Mouse (Mus musculus): ENCODE results near the gene Tfam.

Tfam gene

DNA sequence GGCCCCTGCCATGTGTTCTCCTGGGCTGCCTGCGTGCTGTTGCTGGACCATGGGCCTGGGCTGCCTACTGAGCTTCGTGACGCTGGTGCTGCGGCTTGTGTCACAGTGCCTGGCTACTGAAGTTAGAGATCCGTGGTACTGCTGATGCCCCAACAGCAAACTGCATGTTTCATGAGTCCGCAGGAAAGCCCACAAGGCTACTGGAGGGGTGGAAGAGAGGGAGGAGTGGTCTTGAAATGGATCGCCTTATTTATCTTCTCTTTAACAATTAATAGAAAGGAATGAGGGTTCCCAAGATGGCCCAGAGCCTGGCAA is at the start of gene Tfam:
Gene Tfam, minus strand, starts transcription at position 41 of the 315 bp plus-strand sequence.
- DNase-seq (ENCODE audit: low spot score): no peak

- DNase-seq (ENCODE audit: low spot score): peak; percentile 66
These were observed 47.1 kb upstream of the Tfam start, which contains the start of gene Ube2d1 for GRCm38 (mm10) chr10:71285126-71285580. Gene Ube2d1, minus strand, starts transcription at chr10:71285262.

- DNase-seq (ENCODE audit: low spot score): peak; percentile 2
These were observed 46.5 kb upstream of the Tfam start for GRCm38 (mm10) chr10:71284511-71285125.

- DNase-seq (ENCODE audit: low spot score): no peak
These were observed 46.0 kb upstream of the Tfam start for GRCm38 (mm10) chr10:71284131-71284510.

- DNase-seq (ENCODE audit: low spot score): no peak
These were observed 35.1 kb upstream of the Tfam start for GRCm38 (mm10) chr10:71273008-71273739.

DNA sequence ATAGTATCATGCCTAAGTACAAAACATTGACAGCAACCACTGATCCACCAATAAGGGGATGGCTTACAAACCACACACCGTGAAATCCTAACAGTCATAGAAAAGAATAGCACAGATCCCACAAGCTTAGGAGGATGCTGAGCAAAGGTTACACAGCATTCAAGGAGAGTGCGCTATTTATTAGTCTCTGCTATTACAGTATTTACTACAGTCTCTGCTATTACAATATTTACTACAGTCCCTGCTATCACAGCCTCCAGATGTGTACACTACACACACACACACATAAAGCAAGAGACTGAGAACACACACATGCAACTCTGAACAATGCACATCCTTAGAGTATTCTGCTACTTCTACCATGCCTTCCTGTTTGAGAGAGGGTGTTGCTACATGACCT is 29.9 kb upstream of the Tfam start:
- DNase-seq (ENCODE audit: low spot score): no peak

GRCm38 (mm10) chr10:71267511-71267910 is 29.4 kb upstream of the Tfam start:
- DNase-seq (ENCODE audit: low spot score): no peak

GRCm38 (mm10) chr10:71265067-71265466 is 27.0 kb upstream of the Tfam start:
- no peak for DNase-seq (ENCODE audit: low spot score)

- no peak for DNase-seq (ENCODE audit: low spot score)
These were observed 23.6 kb upstream of the Tfam start for GRCm38 (mm10) chr10:71261637-71262036.

- DNase-seq (ENCODE audit: low spot score): no peak
These were observed 20.9 kb upstream of the Tfam start for GRCm38 (mm10) chr10:71258943-71259342.

- DNase-seq (ENCODE audit: low spot score): no peak
These were observed 20.4 kb upstream of the Tfam start for GRCm38 (mm10) chr10:71258516-71258915.

DNA sequence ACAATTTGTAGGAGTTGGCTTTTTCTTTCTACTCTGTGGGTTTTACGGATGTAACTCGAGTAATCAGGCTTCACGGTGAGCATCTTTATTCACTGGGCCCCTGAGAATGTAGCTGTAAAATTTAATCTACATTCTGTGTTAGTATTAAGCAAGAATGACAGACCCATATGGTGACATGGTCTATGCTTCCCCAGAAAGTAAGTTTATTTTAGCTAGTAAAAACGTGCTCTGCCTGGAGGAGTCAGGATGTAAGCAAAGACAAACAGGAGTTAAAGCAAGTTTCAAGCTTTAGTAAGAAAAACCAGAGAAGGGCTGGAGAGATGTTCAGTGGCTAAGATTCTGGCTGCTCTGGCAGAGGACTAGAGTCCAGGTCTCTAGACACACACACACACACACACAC is 15.1 kb upstream of the Tfam start:
- no peak for DNase-seq (ENCODE audit: low spot score)

GRCm38 (mm10) chr10:71252421-71252820 is 14.3 kb upstream of the Tfam start:
- no peak for DNase-seq (ENCODE audit: low spot score)

- no peak for DNase-seq (ENCODE audit: low spot score)
These were observed 13.8 kb upstream of the Tfam start for GRCm38 (mm10) chr10:71251846-71252245.

DNA sequence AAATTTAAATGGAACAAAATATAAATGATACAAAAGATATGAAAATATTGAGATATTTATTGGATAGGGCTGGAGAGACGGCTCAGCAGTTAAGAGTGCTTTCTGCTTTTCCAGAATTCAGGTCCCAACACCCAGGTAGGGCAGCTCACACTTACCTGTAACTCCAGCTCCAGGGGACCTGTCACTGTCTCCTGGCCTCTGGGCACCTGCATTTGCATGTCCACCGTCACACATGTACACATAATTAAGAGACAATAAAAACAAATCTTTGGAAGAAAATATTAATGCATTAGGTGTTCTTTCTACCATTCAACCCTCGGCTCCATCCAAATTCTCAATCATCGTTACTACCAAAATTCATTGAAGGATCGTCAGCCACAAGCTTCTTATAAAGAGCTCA is 13.2 kb upstream of the Tfam start:
- no peak for DNase-seq (ENCODE audit: low spot score)

DNA sequence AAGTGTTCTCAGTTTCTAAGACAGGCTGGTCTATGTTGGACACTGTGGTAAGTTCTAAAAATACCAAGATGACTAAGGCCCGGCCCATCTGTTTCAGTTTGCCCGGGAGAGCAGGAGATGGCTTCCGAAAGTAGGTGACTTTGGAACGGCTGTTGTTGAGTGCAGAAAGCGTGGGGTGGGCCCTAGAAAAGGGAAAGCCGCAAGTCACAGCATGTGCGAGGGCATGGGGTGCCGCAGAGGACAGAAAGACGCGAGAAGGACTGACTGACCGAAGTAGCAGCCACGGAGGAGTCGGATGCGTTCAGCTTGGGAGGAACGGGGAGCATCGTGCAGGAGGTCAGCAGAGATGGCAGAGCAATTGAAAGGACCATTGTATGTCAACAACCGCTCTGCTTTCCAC is 12.4 kb upstream of the Tfam start:
- no peak for DNase-seq (ENCODE audit: low spot score)

GRCm38 (mm10) chr10:71249086-71249880 is 11.2 kb upstream of the Tfam start:
- DNase-seq (ENCODE audit: low spot score): no peak

- DNase-seq (ENCODE audit: low spot score): no peak
These were observed 8.9 kb upstream of the Tfam start for GRCm38 (mm10) chr10:71246956-71247355.

GRCm38 (mm10) chr10:71239479-71240120 is 1.5 kb upstream of the Tfam start:
- no peak for DNase-seq (ENCODE audit: low spot score)

- DNase-seq (ENCODE audit: low spot score): peak; percentile 94
These were observed 402 bp downstream of the Tfam start for GRCm38 (mm10) chr10:71237516-71238239.

GRCm38 (mm10) chr10:71234071-71234470 is 4.0 kb downstream of the Tfam start:
- no peak for DNase-seq (ENCODE audit: low spot score)

DNA sequence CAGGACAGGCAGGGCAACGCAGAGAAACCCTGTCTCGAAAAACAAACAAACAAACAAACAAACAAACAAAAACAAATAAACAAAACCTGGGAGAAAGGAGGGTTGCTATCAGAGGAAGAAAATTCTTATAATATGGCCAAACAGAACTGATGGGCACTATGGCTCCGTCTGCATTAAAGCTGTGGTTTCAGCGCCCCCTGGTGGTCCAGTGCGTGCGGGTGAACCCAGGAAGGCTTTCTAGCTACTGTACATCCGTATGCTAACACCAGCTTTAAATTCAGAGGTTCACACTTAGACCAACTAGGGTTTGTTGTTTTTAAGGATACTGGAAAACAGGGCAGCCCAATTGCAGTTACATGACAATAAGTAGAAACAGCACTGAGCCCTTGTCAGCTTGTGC is 12.2 kb downstream of the Tfam start:
- peak; percentile 21 for DNase-seq (ENCODE audit: low spot score)
